Mouse (Mus musculus): ENCODE measurements around the gene Axin2.

DNA sequence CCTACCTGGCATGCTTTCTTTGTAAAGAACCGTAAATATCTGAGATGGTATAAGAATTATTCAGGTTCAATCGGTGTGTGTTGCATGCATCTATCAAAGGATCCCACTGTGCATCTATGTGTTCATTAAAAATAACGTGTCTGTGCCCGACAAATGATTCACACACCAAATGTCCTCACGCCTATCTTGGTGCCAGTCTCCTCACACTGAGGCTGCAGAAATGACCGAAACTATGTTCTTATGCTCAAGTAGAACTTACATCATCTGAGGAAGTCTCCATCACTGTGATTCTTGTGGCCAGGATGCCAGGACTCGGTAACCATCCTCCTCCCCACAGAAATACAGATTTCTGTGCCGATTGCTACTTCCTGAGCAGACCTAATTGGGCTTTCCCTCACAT, 60.9 kb downstream of the Axin2 start:
- TF ChIP-seq CTCF (IDR thresholded peaks at IDR 0.05; ENCODE audit: borderline replicate concordance, insufficient read depth, low read length) (no peak), POLR2A (IDR thresholded peaks at IDR 0.05; ENCODE audit: low read depth, low read length) (no peak)

Measured in embryonic fibroblast, embryonic 13.5 days (primary cell).